Mouse (Mus musculus) Patski (cell line): ENCODE results near the gene Smim12. TPM values are rescaled to one million over a fixed set of nuclear protein-coding genes. Genes with fewer than 3 reads are reported as not detected.
A peak's percentile ranks its signal among the peaks of the same experiment; 100 is the strongest.

Experiments used
- ATAC-seq: fragments of 100-300 bp; one replicate; pipeline ENCODE4 v1.8.0; 2021
- CTCF ChIA-PET: fragments of 350-600 bp; sonication (Branson Sonifier 250); formaldehyde crosslinking; loops from one replicate; lab custom pipeline; 2022; ENCODE audit warnings: inconsistent platforms; lab: Charles Lee
- POLR2A ChIA-PET: fragments of 350-600 bp; sonication (Branson Sonifier 250); formaldehyde crosslinking; loops from one replicate; lab custom pipeline; 2022; ENCODE audit warnings: antibody characterized with exemption, inconsistent platforms; lab: Charles Lee
- DNase-seq: peaks from one replicate; pipeline ENCODE4 v3.0.0-alpha.2; 2011; ENCODE audit warnings: low read depth, low spot score
- H3K27me3 ChIP-seq: fragments of 371-371 bp; one replicate; pipeline ENCODE4 v1.5.1; 2021
- CTCF ChIP-seq: fragments of 100-300 bp; IDR thresholded peaks from one replicate; pipeline ENCODE4 v1.5.1; 2021
- in situ Hi-C: fragments of 300-500 bp; cut with MboI; formaldehyde crosslinking; loops from 3 replicates; pipeline ENCODE4 v1.11.1; 2018; ENCODE audit warnings: low pct_unique_long_range_greater_than_20kb, mixed read lengths
- polyA plus RNA-seq: library from polyadenylated mRNA; unstranded; gene quantifications from one replicate; pipeline ENCODE4 v1.2.3, GENCODE M21; 2021

Gene Smim12
- polyA plus RNA-seq, 1 experiment from 2014 or later, result 48.3 TPM

GRCm38 (mm10) chr4:127233416-127234125 is 10.0 kb upstream of the Smim12 start:
- CTCF ChIA-PET, result interaction anchor here (3.9 kb wide), 1 partner anchor 11 kb away, joined by 19 read pairs; the partner anchor contains the start of gene Smim12
- no peak for TF ChIP-seq CTCF
- in situ Hi-C loops, result loop anchor here (25.0 kb wide), 1 partner anchor 671 kb away; the partner anchor contains the start of gene Clspn
- ATAC-seq, result no peak
- DNase-seq, result no peak
- peaks cover 5% of the 10 kb centered on the region for H3K27me3 ChIP-seq
- POLR2A ChIA-PET, result no interaction called here

- in situ Hi-C loops, result loop anchor here (25.0 kb wide), 1 partner anchor 674 kb away; the partner anchor contains the start of gene Clspn
- DNase-seq (no peak), ATAC-seq (peak; percentile 84)
- peaks cover 5% of the 10 kb centered on the region for H3K27me3 ChIP-seq
- TF ChIP-seq CTCF, result no peak
- CTCF ChIA-PET, result interaction anchor here (0.9 to 3.9 kb wide), 5 partner anchors 8 to 134 kb away, joined by 3 to 19 read pairs (median 7); partner anchors contain the start of gene Smim12
- POLR2A ChIA-PET, result no interaction called here
Observed at GRCm38 (mm10) chr4:127235742-127236487, 7.7 kb upstream of the Smim12 start.

GRCm38 (mm10) chr4:127236631-127237030 is 7.0 kb upstream of the Smim12 start:
- DNase-seq, result no peak
- peaks cover 5% of the 10 kb centered on the region for H3K27me3 ChIP-seq
- in situ Hi-C loops, result loop anchor here (25.0 kb wide), 1 partner anchor 674 kb away; the partner anchor contains the start of gene Clspn
- TF ChIP-seq CTCF, result no peak
- CTCF ChIA-PET, result interaction anchor here (1.7 to 3.9 kb wide), 3 partner anchors 8 to 13 kb away, joined by 5 to 19 read pairs (median 12); partner anchors contain the start of gene Smim12
- no peak for ATAC-seq
- POLR2A ChIA-PET, result no interaction called here

- no peak for ATAC-seq
- in situ Hi-C loops, result loop anchor here (25.0 kb wide), 1 partner anchor 675 kb away; the partner anchor contains the start of gene Clspn
- no peak for DNase-seq
- H3K27me3 ChIP-seq, result peaks cover 5% of the 10 kb centered on the region
- TF ChIP-seq CTCF, result no peak
- CTCF ChIA-PET, result interaction anchor here (1.7 to 3.9 kb wide), 3 partner anchors 7 to 13 kb away, joined by 5 to 19 read pairs (median 8); partner anchors contain the start of gene Smim12
- POLR2A ChIA-PET, result no interaction called here
Observed at GRCm38 (mm10) chr4:127237271-127237670, 6.3 kb upstream of the Smim12 start.

GRCm38 (mm10) chr4:127242696-127243095 is 888 bp upstream of the Smim12 start:
- ChIA-PET CTCF (interaction anchor here (1.2 to 3.2 kb wide), 2 partner anchors 7 to 14 kb away, joined by 4 to 19 read pairs; no protein-coding TSS in a partner anchor), POLR2A (no interaction called here)
- DNase-seq (no peak), ATAC-seq (no peak)
- no peak for TF ChIP-seq CTCF
- in situ Hi-C loops, result loop anchor here (25.0 kb wide), 1 partner anchor 680 kb away; the partner anchor contains the start of gene Clspn
- no peaks in the 10 kb centered on the region for H3K27me3 ChIP-seq

GRCm38 (mm10) chr4:127243953-127244352 is 369 bp downstream of the Smim12 start:
- no peaks in the 10 kb centered on the region for H3K27me3 ChIP-seq
- CTCF ChIA-PET, result interaction anchor here (0.6 to 3.2 kb wide), 6 partner anchors 8 to 625 kb away, joined by 3 to 19 read pairs (median 4); partner anchors contain the start of gene Gja4
- TF ChIP-seq CTCF, result no peak
- POLR2A ChIA-PET, result interaction anchor here (0.6 kb wide), 1 partner anchor 1363 kb away, joined by 3 read pairs; no protein-coding TSS in a partner anchor
- in situ Hi-C loops, result loop anchor here (25.0 kb wide), 1 partner anchor 682 kb away; the partner anchor contains the start of gene Clspn
- ATAC-seq (peak; percentile 51), DNase-seq (peak; percentile 13)

- CTCF ChIA-PET, result interaction anchor here (0.7 to 1.6 kb wide), 13 partner anchors 9 to 121 kb away, joined by 3 to 12 read pairs (median 4); no protein-coding TSS in a partner anchor
- ATAC-seq (peak; percentile 83), DNase-seq (peak; percentile 58)
- in situ Hi-C loops, result loop anchor here (5.0 to 25.0 kb wide), 3 partner anchors 67 to 688 kb away; partner anchors contain the start of gene Clspn
- H3K27me3 ChIP-seq, result no peaks in the 10 kb centered on the region
- POLR2A ChIA-PET, result interaction anchor here (0.5 kb wide), 1 partner anchor 215 kb away, joined by 5 read pairs; no protein-coding TSS in a partner anchor
- peak; percentile 97 for TF ChIP-seq CTCF
Observed at GRCm38 (mm10) chr4:127249701-127250349, 6.2 kb downstream of the Smim12 start.

- H3K27me3 ChIP-seq, result no peaks in the 10 kb centered on the region
- in situ Hi-C loops, result loop anchor here (5.0 to 10.0 kb wide), 2 partner anchors 65 to 113 kb away; no protein-coding TSS in a partner anchor
- no peak for TF ChIP-seq CTCF
- ATAC-seq, result no peak
- CTCF ChIA-PET, result interaction anchor here (1.2 kb wide), 1 partner anchor 8 kb away, joined by 3 read pairs; the partner anchor contains the start of gene Smim12
- no peak for DNase-seq
- POLR2A ChIA-PET, result interaction anchor here (0.9 kb wide), 1 partner anchor 12 kb away, joined by 3 read pairs; no protein-coding TSS in a partner anchor
Observed at GRCm38 (mm10) chr4:127251963-127252585, 8.5 kb downstream of the Smim12 start.

- POLR2A ChIA-PET, result no interaction called here
- in situ Hi-C loops, result loop anchor here (10.0 kb wide), 1 partner anchor 108 kb away; no protein-coding TSS in a partner anchor
- no peak for ATAC-seq
Observed at GRCm38 (mm10) chr4:127256739-127257138, 13.2 kb downstream of the Smim12 start.

More at GRCm38 (mm10) chr4:127256739-127257138, 13.2 kb downstream of the Smim12 start:
- no peak for DNase-seq
- H3K27me3 ChIP-seq, result no peaks in the 10 kb centered on the region
- CTCF ChIA-PET, result interaction anchor here (1.3 kb wide), 1 partner anchor 13 kb away, joined by 4 read pairs; the partner anchor contains the start of gene Smim12
- TF ChIP-seq CTCF, result no peak
